Mouse (Mus musculus): ENCODE data around the gene Slit3. TPM values are rescaled to one million over a fixed set of nuclear protein-coding genes. Genes with fewer than 3 reads are reported as not detected.

Gene Slit3
- total and polyA plus RNA-seq, 3 experiments, result not detected

- Histone ChIP-seq H3K36me3 (ENCODE audit: control insufficient read depth in 1 of 2, insufficient read depth in 2 of 2, low read length in 2 of 2) (no peaks in the 10 kb centered on the region), H3K9me3 (replicated peaks; ENCODE audit: insufficient read depth, low read length) (no peaks in the 10 kb centered on the region), H3K9ac (ENCODE audit: control insufficient read depth, low read depth, low read length, poor library complexity, severe bottlenecking) (no peak overlapping the region), H3K4me3 (ENCODE audit: control insufficient read depth in 1 of 2, insufficient read depth in 1 of 2, low read depth in 2 of 2, low read length in 2 of 2) (no peak overlapping the region), H3K27me3 (ENCODE audit: control insufficient read depth in 1 of 2, insufficient read depth in 2 of 2, low read length in 2 of 2) (no peaks in the 10 kb centered on the region), H3K79me2 (ENCODE audit: control insufficient read depth, insufficient read depth, low read length, poor library complexity) (no peaks in the 10 kb centered on the region), H3K27ac (ENCODE audit: control insufficient read depth, low read depth, low read length) (no peak overlapping the region), H3K4me1 (ENCODE audit: control insufficient read depth in 1 of 2, insufficient read depth in 2 of 2, low read length in 2 of 2) (no peaks in the 10 kb centered on the region)
- no peak for TF ChIP-seq GABPA (IDR thresholded peaks at IDR 0.05; ENCODE audit: low read depth, low read length)
- no peak for TF ChIP-seq SMC3 (IDR thresholded peaks at IDR 0.05; ENCODE audit: low read depth, low read length)
- no peak for DNase-seq (ENCODE audit: low read depth, low spot score)
Measured at GRCm38 (mm10) chr11:35348099-35348498, 227.1 kb downstream of the Slit3 start.

GRCm38 (mm10) chr11:35350968-35351367, 229.9 kb downstream of the Slit3 start:
- H3K4me1 ChIP-seq (ENCODE audit: control insufficient read depth in 1 of 2, insufficient read depth in 2 of 2, low read length in 2 of 2), result no peaks in the 10 kb centered on the region
- no peaks in the 10 kb centered on the region for H3K9me3 ChIP-seq (replicated peaks; ENCODE audit: insufficient read depth, low read length)
- no peaks in the 10 kb centered on the region for H3K36me3 ChIP-seq (ENCODE audit: control insufficient read depth in 1 of 2, insufficient read depth in 2 of 2, low read length in 2 of 2)
- H3K9ac ChIP-seq (ENCODE audit: control insufficient read depth, low read depth, low read length, poor library complexity, severe bottlenecking), result no peak overlapping the region
- no peak for DNase-seq (ENCODE audit: low read depth, low spot score)
- no peaks in the 10 kb centered on the region for H3K27me3 ChIP-seq (ENCODE audit: control insufficient read depth in 1 of 2, insufficient read depth in 2 of 2, low read length in 2 of 2)
- no peak overlapping the region for H3K4me3 ChIP-seq (ENCODE audit: control insufficient read depth in 1 of 2, insufficient read depth in 1 of 2, low read depth in 2 of 2, low read length in 2 of 2)
- no peak overlapping the region for H3K27ac ChIP-seq (ENCODE audit: control insufficient read depth, low read depth, low read length)
- no peaks in the 10 kb centered on the region for H3K79me2 ChIP-seq (ENCODE audit: control insufficient read depth, insufficient read depth, low read length, poor library complexity)
- no peak for TF ChIP-seq GATA1 (IDR thresholded peaks at IDR 0.05; ENCODE audit: low read depth, low read length)
- TF ChIP-seq UBTF (IDR thresholded peaks at IDR 0.05; ENCODE audit: borderline replicate concordance, insufficient read depth, low read depth, low read length), result no peak
- no peak for TF ChIP-seq POLR2A (IDR thresholded peaks at IDR 0.05; ENCODE audit: control insufficient read depth in 1 of 2, insufficient read depth in 1 of 2, low read depth in 1 of 2, low read length in 2 of 2, poor library complexity in 1 of 2)
- no peak for TF ChIP-seq MAZ (IDR thresholded peaks at IDR 0.05; ENCODE audit: low read depth, low read length)
- no peak for TF ChIP-seq ELF1 (IDR thresholded peaks at IDR 0.05; ENCODE audit: low read depth, low read length)
- no peak for TF ChIP-seq POLR2AphosphoS2 (IDR thresholded peaks at IDR 0.05; ENCODE audit: low read length)
- TF ChIP-seq BHLHE40 (IDR thresholded peaks at IDR 0.05; ENCODE audit: borderline replicate concordance, low read depth, low read length), result no peak
- no peak for TF ChIP-seq ZKSCAN1 (IDR thresholded peaks at IDR 0.05; ENCODE audit: low read depth, low read length)
- no peak for TF ChIP-seq USF2 (IDR thresholded peaks at IDR 0.05; ENCODE audit: borderline replicate concordance in 1 of 2, insufficient read depth in 1 of 2, low read depth in 1 of 2, low read length in 2 of 2)
- TF ChIP-seq NELFE (IDR thresholded peaks at IDR 0.05; ENCODE audit: low read depth, low read length), result no peak
- no peak for TF ChIP-seq KAT2A (conservative IDR thresholded peaks at IDR 0.05; ENCODE audit: low read depth, low read length)
- TF ChIP-seq MYB (IDR thresholded peaks at IDR 0.05; ENCODE audit: low read depth, low read length), result no peak
- no peak for TF ChIP-seq CHD2 (IDR thresholded peaks at IDR 0.05; ENCODE audit: low read length)

- no peak for TF ChIP-seq MAFK (IDR thresholded peaks at IDR 0.05; ENCODE audit: borderline replicate concordance, low read depth, low read length)
- no peak for TF ChIP-seq MYB (IDR thresholded peaks at IDR 0.05; ENCODE audit: low read depth, low read length)
- TF ChIP-seq RCOR1 (IDR thresholded peaks at IDR 0.05; ENCODE audit: low read depth, low read length), result no peak
- TF ChIP-seq NRF1 (IDR thresholded peaks at IDR 0.05; ENCODE audit: insufficient read depth, low read depth, low read length, poor library complexity, severe bottlenecking), result no peak
- no peak for TF ChIP-seq ZKSCAN1 (IDR thresholded peaks at IDR 0.05; ENCODE audit: low read depth, low read length)
- TF ChIP-seq EP300 (IDR thresholded peaks at IDR 0.05; ENCODE audit: low read depth in 1 of 2, low read length in 2 of 2), result no peak
- TF ChIP-seq MAZ (IDR thresholded peaks at IDR 0.05; ENCODE audit: low read depth, low read length), result no peak
- no peak for TF ChIP-seq RAD21 (IDR thresholded peaks at IDR 0.05; ENCODE audit: low read depth, low read length)
- TF ChIP-seq SIN3A (IDR thresholded peaks at IDR 0.05; ENCODE audit: low read length), result no peak
- no peak for TF ChIP-seq GATA1 (IDR thresholded peaks at IDR 0.05; ENCODE audit: low read depth, low read length)
- Histone ChIP-seq H3K36me3 (ENCODE audit: control insufficient read depth in 1 of 2, insufficient read depth in 2 of 2, low read length in 2 of 2) (no peaks in the 10 kb centered on the region), H3K79me2 (ENCODE audit: control insufficient read depth, insufficient read depth, low read length, poor library complexity) (no peaks in the 10 kb centered on the region), H3K27me3 (ENCODE audit: control insufficient read depth in 1 of 2, insufficient read depth in 2 of 2, low read length in 2 of 2) (no peaks in the 10 kb centered on the region), H3K9ac (ENCODE audit: control insufficient read depth, low read depth, low read length, poor library complexity, severe bottlenecking) (no peak overlapping the region), H3K27ac (ENCODE audit: control insufficient read depth, low read depth, low read length) (no peak overlapping the region), H3K4me1 (ENCODE audit: control insufficient read depth in 1 of 2, insufficient read depth in 2 of 2, low read length in 2 of 2) (no peaks in the 10 kb centered on the region), H3K9me3 (replicated peaks; ENCODE audit: insufficient read depth, low read length) (no peaks in the 10 kb centered on the region), H3K4me3 (ENCODE audit: control insufficient read depth in 1 of 2, insufficient read depth in 1 of 2, low read depth in 2 of 2, low read length in 2 of 2) (no peak overlapping the region)
- DNase-seq (ENCODE audit: low read depth, low spot score), result no peak
Measured at GRCm38 (mm10) chr11:35351376-35351775, 230.4 kb downstream of the Slit3 start.

Data from MEL (cell line).